Mouse (Mus musculus): ENCODE results near the gene Asgr1. TPM values are rescaled to one million over a fixed set of nuclear protein-coding genes. Genes with fewer than 3 reads are reported as not detected.

Gene Asgr1
- polyA plus RNA-seq, 1 experiment from 2014 or later = 458 TPM

DNA sequence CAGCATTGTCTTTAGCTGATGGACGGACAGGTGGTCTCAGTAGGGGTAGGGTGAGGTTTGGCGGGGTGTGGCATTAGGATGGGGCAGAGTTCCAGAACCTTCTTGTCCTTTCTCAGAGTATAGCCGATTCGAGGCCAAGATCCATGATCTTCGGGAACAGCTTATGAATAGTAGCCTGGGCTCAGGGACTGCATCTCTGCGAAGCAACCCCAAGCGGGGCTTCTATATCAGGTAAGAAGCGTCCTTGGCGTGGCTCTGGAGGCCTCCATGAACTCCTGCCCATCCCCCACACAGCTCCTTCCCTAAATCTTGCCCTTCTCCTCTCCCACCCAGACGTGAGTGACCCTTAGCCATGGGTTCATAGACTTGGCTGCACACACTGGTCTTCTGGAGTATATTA is 14.3 kb upstream of the Asgr1 start:
- WGBS (ENCODE audit: insufficient replicate concordance) = 86% methylated on average over 10 of the region's 10 CpGs
- H3K36me3 ChIP-seq (replicated peaks; ENCODE audit: insufficient read depth, low read length) = no peaks in the 10 kb centered on the region

DNA sequence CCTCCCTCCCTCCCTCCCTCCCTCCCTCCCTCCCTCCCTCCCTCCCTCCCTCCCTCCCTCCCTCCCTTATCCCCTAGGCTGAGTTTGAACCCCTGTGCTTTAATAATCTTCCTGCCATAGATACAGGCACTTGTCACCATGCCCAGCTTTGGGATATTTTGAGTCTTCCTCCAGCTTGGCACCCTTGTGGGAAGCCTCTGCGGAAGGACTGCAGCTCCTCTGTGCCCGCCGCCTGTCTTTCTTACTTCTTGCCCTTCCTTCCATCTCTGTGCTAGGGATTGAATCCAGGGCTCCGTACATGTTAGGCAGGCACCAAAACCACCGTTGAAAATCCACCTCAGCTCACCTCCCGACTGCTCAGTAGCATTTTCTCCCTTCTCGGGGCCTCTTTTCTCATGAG is 13.7 kb upstream of the Asgr1 start:
- H3K4me1 ChIP-seq (ENCODE audit: insufficient read depth) = no peaks in the 10 kb centered on the region
- no peak overlapping the region for H3K27ac ChIP-seq (ENCODE audit: low read depth)
- H3K4me3 ChIP-seq (ENCODE audit: low read depth, low read length) = no peak overlapping the region
- no peaks in the 10 kb centered on the region for H3K9me3 ChIP-seq (ENCODE audit: low read length)
- ATAC-seq = no peak
- WGBS (ENCODE audit: insufficient replicate concordance) = 64% methylated on average over 7 of the region's 7 CpGs
- H3K4me2 ChIP-seq (ENCODE audit: low read depth, low read length) = no peak overlapping the region
- H3K36me3 ChIP-seq (replicated peaks; ENCODE audit: insufficient read depth, low read length) = no peaks in the 10 kb centered on the region
- TF ChIP-seq CTCF (IDR thresholded peaks at IDR 0.05; ENCODE audit: low read depth) (no peak), EP300 (IDR thresholded peaks at IDR 0.05; ENCODE audit: low read depth) (no peak)
- H3K27me3 ChIP-seq (ENCODE audit: insufficient read depth, low read length) = no peaks in the 10 kb centered on the region
- no peak overlapping the region for H3K9ac ChIP-seq (replicated peaks)
- no peak for DNase-seq

More for the DNA sequence above, 14.3 kb upstream of the Asgr1 start:
- no peaks in the 10 kb centered on the region for H3K9me3 ChIP-seq (ENCODE audit: low read length)
- no peak for DNase-seq
- no peak overlapping the region for H3K4me3 ChIP-seq (ENCODE audit: low read depth, low read length)
- no peak overlapping the region for H3K4me2 ChIP-seq (ENCODE audit: low read depth, low read length)
- no peaks in the 10 kb centered on the region for H3K4me1 ChIP-seq (ENCODE audit: insufficient read depth)
- no peaks in the 10 kb centered on the region for H3K27me3 ChIP-seq (ENCODE audit: insufficient read depth, low read length)
- H3K27ac ChIP-seq (ENCODE audit: low read depth) = no peak overlapping the region
- no peak overlapping the region for H3K9ac ChIP-seq (replicated peaks)
- TF ChIP-seq EP300 (IDR thresholded peaks at IDR 0.05; ENCODE audit: low read depth) (no peak), CTCF (IDR thresholded peaks at IDR 0.05; ENCODE audit: low read depth) (no peak)
- ATAC-seq = no peak

DNA sequence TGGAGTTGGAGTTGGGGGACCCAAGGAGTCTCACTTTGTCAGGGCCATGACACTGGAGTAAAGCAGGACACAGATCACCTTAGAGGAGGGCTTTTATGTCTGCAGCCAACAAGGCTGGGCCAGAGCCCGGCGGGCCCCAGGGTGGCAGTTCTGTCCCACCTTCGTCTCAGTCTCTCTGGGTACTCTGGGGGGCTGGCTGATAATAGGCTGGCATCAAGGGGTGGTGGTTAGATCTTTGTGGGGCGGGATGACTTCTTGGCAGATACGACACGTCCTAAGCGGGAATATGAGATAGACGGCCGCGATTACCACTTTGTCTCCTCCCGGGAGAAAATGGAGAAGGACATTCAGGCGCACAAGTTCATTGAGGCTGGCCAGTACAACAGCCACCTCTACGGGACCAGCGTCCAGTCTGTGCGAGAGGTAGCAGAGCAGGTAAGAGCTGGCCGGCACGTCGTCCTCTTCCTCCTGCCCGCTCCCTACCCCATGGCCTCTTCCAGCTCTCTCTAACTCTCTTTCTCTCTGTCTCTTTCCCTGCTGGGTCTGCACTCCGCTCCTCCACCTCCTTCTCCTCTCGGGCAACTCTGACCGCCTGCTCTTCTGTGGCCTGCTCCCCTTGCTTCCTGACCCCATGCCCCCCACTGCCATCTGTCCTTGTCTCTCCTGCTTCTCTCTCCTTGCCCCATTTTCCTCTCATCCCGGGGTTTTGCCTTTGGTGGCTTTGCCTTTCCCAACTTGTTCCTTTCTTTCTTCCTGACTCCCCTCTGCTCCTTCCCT is 11.4 kb upstream of the Asgr1 start:
- no peak for ATAC-seq
- Histone ChIP-seq H3K27me3 (ENCODE audit: insufficient read depth, low read length) (no peaks in the 10 kb centered on the region), H3K36me3 (replicated peaks; ENCODE audit: insufficient read depth, low read length) (no peaks in the 10 kb centered on the region), H3K27ac (ENCODE audit: low read depth) (no peak overlapping the region), H3K9me3 (ENCODE audit: low read length) (no peaks in the 10 kb centered on the region), H3K4me3 (ENCODE audit: low read depth, low read length) (no peak overlapping the region), H3K9ac (replicated peaks) (no peak overlapping the region), H3K4me2 (ENCODE audit: low read depth, low read length) (no peak overlapping the region), H3K4me1 (ENCODE audit: insufficient read depth) (no peaks in the 10 kb centered on the region)
- WGBS (ENCODE audit: insufficient replicate concordance) = 87% methylated on average over 23 of the region's 23 CpGs
- no peak for TF ChIP-seq CTCF (IDR thresholded peaks at IDR 0.05; ENCODE audit: low read depth)
- TF ChIP-seq EP300 (IDR thresholded peaks at IDR 0.05; ENCODE audit: low read depth) = no peak
- no peak for DNase-seq

DNA sequence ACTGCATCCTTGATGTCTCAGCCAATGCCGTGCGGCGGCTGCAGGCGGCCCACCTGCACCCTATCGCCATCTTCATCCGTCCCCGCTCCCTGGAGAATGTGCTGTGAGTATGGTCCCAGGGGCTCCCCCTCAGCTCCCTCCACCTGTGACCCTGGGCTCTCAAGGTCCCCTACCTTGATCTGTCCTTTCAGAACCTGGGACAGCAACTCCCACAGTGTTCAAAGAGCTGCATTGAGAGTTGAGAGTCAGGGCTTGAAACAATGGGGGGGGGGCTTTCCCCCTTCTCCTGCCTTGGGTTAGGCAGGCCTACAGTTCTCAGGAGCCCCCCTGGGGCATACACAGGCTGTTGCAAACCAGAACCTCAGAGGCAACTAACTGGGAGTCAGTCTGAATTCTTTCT is 10.2 kb upstream of the Asgr1 start:
- Histone ChIP-seq H3K9me3 (ENCODE audit: low read length) (no peaks in the 10 kb centered on the region), H3K36me3 (replicated peaks; ENCODE audit: insufficient read depth, low read length) (no peaks in the 10 kb centered on the region), H3K27ac (ENCODE audit: low read depth) (no peak overlapping the region), H3K4me2 (ENCODE audit: low read depth, low read length) (no peak overlapping the region), H3K4me1 (ENCODE audit: insufficient read depth) (no peaks in the 10 kb centered on the region), H3K27me3 (ENCODE audit: insufficient read depth, low read length) (no peaks in the 10 kb centered on the region), H3K9ac (replicated peaks) (no peak overlapping the region), H3K4me3 (ENCODE audit: low read depth, low read length) (no peak overlapping the region)
- DNase-seq = no peak
- WGBS (ENCODE audit: insufficient replicate concordance) = 86% methylated on average over 7 of the region's 7 CpGs
- ATAC-seq = no peak
- TF ChIP-seq CTCF (IDR thresholded peaks at IDR 0.05; ENCODE audit: low read depth) = no peak
- TF ChIP-seq EP300 (IDR thresholded peaks at IDR 0.05; ENCODE audit: low read depth) = no peak

DNA sequence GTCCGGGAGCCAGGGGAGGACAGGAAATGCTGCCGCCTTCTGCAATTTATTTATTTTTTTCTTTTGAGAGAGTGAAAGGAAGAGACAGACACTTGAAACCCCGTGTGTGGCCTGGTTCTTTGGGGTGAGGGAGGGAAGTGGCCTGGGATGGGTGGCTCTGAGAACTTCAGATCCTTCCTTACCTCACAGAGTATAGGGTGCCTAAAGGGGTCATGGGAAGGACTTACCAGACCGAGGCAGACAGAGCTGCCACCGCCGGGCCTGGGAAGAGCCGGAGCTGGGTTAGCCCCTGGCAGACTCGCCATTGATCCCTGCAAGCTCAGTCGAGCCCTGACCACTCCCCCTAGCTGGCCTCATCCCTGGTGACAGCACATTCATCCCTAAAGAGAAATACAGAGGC is 8.4 kb upstream of the Asgr1 start:
- Histone ChIP-seq H3K4me1 (ENCODE audit: insufficient read depth) (no peaks in the 10 kb centered on the region), H3K4me3 (ENCODE audit: low read depth, low read length) (no peak overlapping the region), H3K36me3 (replicated peaks; ENCODE audit: insufficient read depth, low read length) (no peaks in the 10 kb centered on the region), H3K4me2 (ENCODE audit: low read depth, low read length) (no peak overlapping the region), H3K27me3 (ENCODE audit: insufficient read depth, low read length) (no peaks in the 10 kb centered on the region), H3K9ac (replicated peaks) (no peak overlapping the region), H3K9me3 (ENCODE audit: low read length) (no peaks in the 10 kb centered on the region), H3K27ac (ENCODE audit: low read depth) (no peak overlapping the region)
- ATAC-seq (no peak), DNase-seq (no peak)
- 73% methylated on average over 9 of the region's 9 CpGs for WGBS (ENCODE audit: insufficient replicate concordance)
- TF ChIP-seq CTCF (IDR thresholded peaks at IDR 0.05; ENCODE audit: low read depth) (no peak), EP300 (IDR thresholded peaks at IDR 0.05; ENCODE audit: low read depth) (no peak)

DNA sequence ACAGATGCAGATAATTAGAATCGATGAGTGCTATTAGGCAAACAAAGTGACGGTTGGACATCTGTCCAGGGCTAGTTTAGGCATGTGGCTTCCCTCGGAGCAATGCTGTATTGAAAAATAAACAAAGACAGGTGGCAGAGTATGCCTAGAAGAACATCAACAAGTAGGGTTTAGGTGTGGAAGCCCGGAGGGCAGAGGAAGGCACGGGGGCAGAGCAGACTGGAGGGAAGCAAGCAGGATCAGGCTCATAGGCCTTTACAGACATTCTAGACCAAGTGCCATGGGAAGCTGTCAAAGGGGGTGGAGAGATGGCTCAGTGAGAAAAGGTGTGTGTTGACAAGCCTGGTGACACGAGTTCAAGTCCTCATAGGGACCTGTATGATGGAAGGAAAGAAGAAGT is 4.5 kb upstream of the Asgr1 start:
- Histone ChIP-seq H3K4me3 (ENCODE audit: low read depth, low read length) (no peak overlapping the region), H3K9me3 (ENCODE audit: low read length) (no peaks in the 10 kb centered on the region), H3K9ac (replicated peaks) (no peak overlapping the region), H3K4me1 (ENCODE audit: insufficient read depth) (no peaks in the 10 kb centered on the region), H3K27ac (ENCODE audit: low read depth) (no peak overlapping the region), H3K27me3 (ENCODE audit: insufficient read depth, low read length) (no peaks in the 10 kb centered on the region), H3K4me2 (ENCODE audit: low read depth, low read length) (no peak overlapping the region), H3K36me3 (replicated peaks; ENCODE audit: insufficient read depth, low read length) (no peaks in the 10 kb centered on the region)
- no peak for DNase-seq
- TF ChIP-seq EP300 (IDR thresholded peaks at IDR 0.05; ENCODE audit: low read depth) = no peak
- no peak for TF ChIP-seq CTCF (IDR thresholded peaks at IDR 0.05; ENCODE audit: low read depth)
- ATAC-seq = no peak
- WGBS (ENCODE audit: insufficient replicate concordance) = 68% methylated on average over 6 of the region's 6 CpGs
